Mouse (Mus musculus) neural tube, embryonic 14.5 days (tissue): ENCODE measurements around the gene Mei4. TPM values are rescaled to one million over a fixed set of nuclear protein-coding genes. Genes with fewer than 3 reads are reported as not detected.

Experiments
- polyA plus RNA-seq: library from polyadenylated mRNA; unstranded; fragments of >200 nt; fragmentation: Nextera tagmentation; extraction: Ambion mirVana; gene quantifications from 2 replicates; pipeline ENCODE4 v1.2.1, GENCODE M21; 2014

Gene Mei4
- polyA plus RNA-seq, 1 experiment from 2014 or later = 1.1 TPM

Other genes with a start within 250 kb of the Mei4 start
- 2.7 and 3.1 TPM in 2 replicates for gene Htr1b, start 229.8 kb upstream of the Mei4 start, polyA plus RNA-seq